Mouse (Mus musculus) stomach, embryonic 14.5 days (tissue): ENCODE measurements around the gene Olfr1341. TPM values are rescaled to one million over a fixed set of nuclear protein-coding genes. Genes with fewer than 3 reads are reported as not detected.

Experiments used
- ATAC-seq: fragments of 200-750 bp; cut with Nextera tagmentation; 2 replicates; pipeline ENCODE4 v1.8.0; 2017; ENCODE audit warnings: low read depth, moderate TSS enrichment; ENCODE audit not compliant: insufficient number of reproducible peaks, insufficient read depth, low FRiP score
- H3K27ac ChIP-seq: fragments of 300-500 bp; sonication (generic); 2 replicates; pipeline ENCODE4 v1.5.1; 2014; ENCODE audit warnings: mild to moderate bottlenecking, low read length, moderate library complexity, mixed read lengths
- H3K27me3 ChIP-seq: fragments of 300-500 bp; sonication (generic); 2 replicates; pipeline ENCODE4 v1.6.1; 2014; ENCODE audit warnings: low read length, control low read depth, mixed read lengths; ENCODE audit not compliant: control insufficient read depth, insufficient read depth
- H3K36me3 ChIP-seq: fragments of 300-500 bp; sonication (generic); 2 replicates; pipeline ENCODE4 v1.6.1; 2014; ENCODE audit warnings: mild to moderate bottlenecking, control low read depth, low read length, moderate library complexity, mixed read lengths; ENCODE audit not compliant: control insufficient read depth, insufficient read depth
- H3K4me1 ChIP-seq: fragments of 300-500 bp; sonication (generic); 2 replicates; pipeline ENCODE4 v1.6.1; 2014; ENCODE audit warnings: low read length, control low read depth, mixed read lengths; ENCODE audit not compliant: control insufficient read depth, insufficient read depth
- H3K4me2 ChIP-seq: fragments of 300-500 bp; sonication (generic); replicated peaks from 2 replicates; pipeline ENCODE4 v1.6.1; 2014; ENCODE audit warnings: low read depth, low read length, control low read depth
- H3K4me3 ChIP-seq: fragments of 300-500 bp; sonication (generic); 2 replicates; pipeline ENCODE4 v1.5.1; 2014; ENCODE audit warnings: low read depth, low read length, control low read depth
- H3K9ac ChIP-seq: fragments of 300-500 bp; sonication (generic); replicated peaks from 2 replicates; pipeline ENCODE4 v1.6.1; 2014; ENCODE audit warnings: low read depth, mild to moderate bottlenecking, control low read depth, low read length, moderate library complexity, mixed read lengths
- H3K9me3 ChIP-seq: fragments of 300-500 bp; sonication (generic); 2 replicates; pipeline ENCODE4 v1.6.1; 2016; ENCODE audit warnings: low read depth, low read length, control low read depth; ENCODE audit not compliant: control insufficient read depth
- WGBS: fragments of 180-500 bp; shearing (Covaris S2); extraction: QIAGEN DNeasy Blood & Tissue Kit; methylation state at CpG from one replicate; pipeline ENCODE4 v1.1.7; 2014; 5-methylcytosine and 5-hydroxymethylcytosine counted together
- polyA plus RNA-seq: library from polyadenylated mRNA; unstranded; fragments of >200 nt; fragmentation: Nextera tagmentation; extraction: Ambion mirVana; gene quantifications from 2 replicates; pipeline ENCODE4 v1.2.1, GENCODE M21; 2014

The Olfr1341 gene
- not detected in 2 replicates for polyA plus RNA-seq

DNA sequence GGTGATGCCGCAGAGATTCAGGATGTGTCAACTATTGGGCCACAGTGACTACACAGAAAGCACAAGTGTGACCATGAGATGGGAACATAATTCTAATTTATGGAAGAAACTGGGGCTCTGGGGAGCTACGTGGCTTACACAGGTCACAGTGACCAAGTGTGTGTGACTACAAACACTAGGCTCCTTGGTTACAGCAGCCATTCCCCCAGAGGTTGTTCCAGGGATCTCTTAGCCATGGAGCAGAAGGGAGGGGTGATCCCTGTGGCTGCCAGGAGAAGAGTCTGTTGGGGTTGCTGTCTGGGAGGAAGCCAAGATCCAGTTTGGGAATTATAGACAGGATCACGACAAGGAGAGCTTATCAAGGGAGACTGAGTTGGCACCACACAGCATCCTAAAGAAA lies at the start of gene Olfr1341:
Gene Olfr1341 (plus strand): TSS at position 301 of the 400 bp plus-strand sequence.
- Histone ChIP-seq H3K9me3 (no peaks in the 10 kb centered on the region), H3K27ac (no peak within 1 kb of the TSS), H3K4me2 (no peak within 1 kb of the TSS), H3K27me3 (no peaks in the 10 kb centered on the region), H3K9ac (no peak within 1 kb of the TSS), H3K36me3 (no peaks in the 10 kb centered on the region), H3K4me1 (no peaks in the 10 kb centered on the region), H3K4me3 (no peak within 1 kb of the TSS)
- WGBS = 83% methylated on average over 3 of the region's 3 CpGs
- no peak for ATAC-seq

DNA sequence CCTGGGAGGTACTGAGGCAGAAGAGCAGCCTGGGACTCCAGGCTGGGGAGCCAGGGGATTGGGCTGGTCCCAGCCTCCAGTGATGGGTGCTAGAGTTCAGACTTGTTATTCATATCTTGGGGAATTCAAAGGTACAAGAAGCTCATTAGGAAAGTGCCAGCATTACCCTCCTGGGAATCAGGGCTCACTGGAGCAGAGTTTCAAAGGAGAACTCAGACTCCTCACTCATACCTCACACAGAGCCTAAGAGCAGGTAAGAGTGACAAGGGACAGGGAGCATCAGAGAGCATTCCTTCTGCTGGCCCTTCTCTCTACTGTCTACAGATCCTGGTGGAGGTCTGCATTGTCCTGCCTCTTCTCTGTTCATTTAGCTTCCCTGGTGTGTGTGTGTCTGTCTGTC lies 44.7 kb upstream of the Olfr1341 start, which contains the start of gene Olfr62:
Gene Olfr62 (plus strand): TSS at position 301 of the 400 bp plus-strand sequence.
- no peak for ATAC-seq
- H3K36me3 ChIP-seq = no peaks in the 10 kb centered on the region
- H3K9me3 ChIP-seq = no peaks in the 10 kb centered on the region

DNA sequence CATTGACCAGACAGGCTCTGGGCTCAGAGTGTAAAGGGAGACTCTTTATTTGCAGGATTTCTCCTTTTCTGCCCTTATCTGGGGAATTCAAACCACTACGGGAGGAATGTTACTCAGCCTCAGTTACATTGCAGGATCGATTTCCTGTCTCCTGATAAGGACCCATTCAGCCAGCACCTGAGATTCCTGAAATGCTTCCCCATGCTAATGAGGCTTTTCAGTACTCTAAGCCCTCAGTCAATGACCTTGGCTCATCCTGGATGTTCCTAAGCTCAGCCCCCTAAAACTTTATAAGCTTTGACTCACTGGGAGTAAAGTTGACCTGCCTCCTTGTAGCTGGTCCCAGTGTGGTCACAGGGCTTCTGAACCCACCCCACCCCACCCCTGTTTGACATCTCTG lies 16.2 kb upstream of the Olfr1341 start:
- no peak overlapping the region for H3K4me2 ChIP-seq
- no peak overlapping the region for H3K9ac ChIP-seq
- no peak overlapping the region for H3K4me3 ChIP-seq
- no peaks in the 10 kb centered on the region for H3K4me1 ChIP-seq
- no peak overlapping the region for H3K27ac ChIP-seq
- no peaks in the 10 kb centered on the region for H3K27me3 ChIP-seq
- H3K9me3 ChIP-seq = no peaks in the 10 kb centered on the region
- H3K36me3 ChIP-seq = no peaks in the 10 kb centered on the region
- WGBS = 24% methylated on average over 2 of the region's 2 CpGs
- no peak for ATAC-seq

More for the DNA sequence above, 44.7 kb upstream of the Olfr1341 start, which contains the start of gene Olfr62:
- Histone ChIP-seq H3K9ac (no peak within 1 kb of the TSS), H3K27ac (no peak within 1 kb of the TSS), H3K4me1 (no peaks in the 10 kb centered on the region), H3K27me3 (no peaks in the 10 kb centered on the region), H3K4me3 (no peak within 1 kb of the TSS), H3K4me2 (no peak within 1 kb of the TSS)

DNA sequence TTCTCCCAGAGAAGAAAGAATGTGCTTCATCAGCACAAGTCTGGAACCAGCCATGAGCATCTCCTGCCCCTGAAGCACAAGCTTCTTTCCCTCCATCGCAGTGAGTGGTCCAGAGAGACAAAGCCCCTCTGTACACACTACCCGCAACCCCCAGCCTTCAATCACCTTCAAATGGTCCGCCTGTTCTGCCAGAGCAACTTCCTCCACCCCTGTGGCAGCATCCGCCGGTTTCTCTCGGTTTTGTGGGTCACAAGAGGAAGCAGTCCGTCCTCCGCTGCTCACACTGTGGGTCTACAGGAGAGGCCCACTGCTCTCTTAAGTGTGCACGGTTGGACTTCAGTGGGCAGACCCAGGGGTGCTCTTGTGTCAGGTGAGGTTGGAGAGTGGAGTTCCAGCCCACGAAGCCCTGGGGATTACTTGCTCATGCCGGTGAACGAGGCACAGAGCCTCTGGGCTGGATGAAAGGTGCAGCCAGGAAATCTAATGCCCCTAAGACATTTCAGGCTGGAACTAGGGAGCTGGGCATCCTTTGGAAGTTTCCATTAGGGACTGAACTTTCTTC lies 10.8 kb upstream of the Olfr1341 start, which contains the start of gene Olfr1342:
Gene Olfr1342 (minus strand): TSS at position 345 of the 562 bp plus-strand sequence.
- no peaks in the 10 kb centered on the region for H3K4me1 ChIP-seq
- H3K27me3 ChIP-seq = no peaks in the 10 kb centered on the region
- H3K9me3 ChIP-seq = no peaks in the 10 kb centered on the region
- 60% methylated on average over 12 of the region's 12 CpGs for WGBS
- no peaks in the 10 kb centered on the region for H3K36me3 ChIP-seq
- H3K4me2 ChIP-seq = no peak within 1 kb of the TSS
- H3K4me3 ChIP-seq = no peak within 1 kb of the TSS
- ATAC-seq = no peak
- no peak within 1 kb of the TSS for H3K9ac ChIP-seq
- no peak within 1 kb of the TSS for H3K27ac ChIP-seq

GRCm38 (mm10) chr4:118693812-118694211 lies 9.5 kb upstream of the Olfr1341 start:
- no peak for ATAC-seq
- H3K4me3 ChIP-seq = no peak overlapping the region
- no peak overlapping the region for H3K9ac ChIP-seq
- H3K27me3 ChIP-seq = no peaks in the 10 kb centered on the region
- no peaks in the 10 kb centered on the region for H3K9me3 ChIP-seq
- 35% methylated on average over 2 of the region's 2 CpGs for WGBS
- H3K4me2 ChIP-seq = no peak overlapping the region
- H3K27ac ChIP-seq = no peak overlapping the region
- no peaks in the 10 kb centered on the region for H3K4me1 ChIP-seq
- H3K36me3 ChIP-seq = no peaks in the 10 kb centered on the region

DNA sequence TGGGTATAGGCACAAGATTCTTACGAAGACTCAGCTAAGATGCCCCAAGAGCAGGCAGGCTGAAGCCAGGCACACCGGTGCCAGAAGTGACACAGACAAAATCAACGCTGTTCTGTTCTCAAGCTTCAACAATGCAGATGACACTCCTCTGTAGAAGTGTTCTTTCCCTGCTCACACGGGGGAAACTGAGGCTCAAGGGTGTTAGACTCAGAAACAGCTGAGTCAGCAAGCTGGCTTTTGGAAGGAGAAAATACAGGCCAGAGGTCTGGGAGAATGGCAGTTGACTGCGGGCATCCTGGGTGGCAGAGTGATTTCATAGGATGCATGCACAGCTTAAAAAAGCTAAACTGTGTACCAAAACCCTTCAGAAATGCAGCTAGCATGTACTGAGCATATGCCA lies 4.8 kb downstream of the Olfr1341 start:
- no peak overlapping the region for H3K4me2 ChIP-seq
- H3K27ac ChIP-seq = no peak overlapping the region
- H3K4me3 ChIP-seq = no peak overlapping the region
- no peaks in the 10 kb centered on the region for H3K9me3 ChIP-seq
- H3K9ac ChIP-seq = no peak overlapping the region
- no peaks in the 10 kb centered on the region for H3K27me3 ChIP-seq
- WGBS = 82% methylated on average over 5 of the region's 5 CpGs
- ATAC-seq = no peak
- H3K4me1 ChIP-seq = no peaks in the 10 kb centered on the region
- H3K36me3 ChIP-seq = no peaks in the 10 kb centered on the region

DNA sequence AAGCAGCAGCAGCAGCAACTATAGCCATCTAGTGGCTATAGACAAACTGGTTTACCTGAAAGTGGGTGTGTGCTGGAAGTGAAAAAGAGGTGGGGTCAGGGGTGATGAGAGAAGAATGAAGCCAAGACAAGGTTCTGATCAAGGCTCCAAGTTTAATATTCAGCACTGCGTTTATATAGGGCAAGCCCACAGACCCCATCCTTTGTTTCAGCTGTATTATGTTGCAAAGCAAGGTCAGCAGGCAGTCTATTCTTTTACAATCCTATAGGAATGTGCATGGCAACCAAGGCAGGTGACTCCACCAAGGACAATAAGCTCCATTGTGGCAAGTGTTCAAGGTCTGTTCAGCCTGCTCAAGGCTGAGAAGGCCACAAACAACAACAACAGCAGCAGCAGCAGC lies 8.3 kb downstream of the Olfr1341 start:
- Histone ChIP-seq H3K27me3 (no peaks in the 10 kb centered on the region), H3K27ac (no peak overlapping the region), H3K9me3 (no peaks in the 10 kb centered on the region), H3K4me2 (no peak overlapping the region), H3K9ac (no peak overlapping the region), H3K4me3 (no peak overlapping the region), H3K4me1 (no peaks in the 10 kb centered on the region), H3K36me3 (no peaks in the 10 kb centered on the region)
- no peak for ATAC-seq
- 32% methylated on average over 1 of the region's 1 CpGs for WGBS

DNA sequence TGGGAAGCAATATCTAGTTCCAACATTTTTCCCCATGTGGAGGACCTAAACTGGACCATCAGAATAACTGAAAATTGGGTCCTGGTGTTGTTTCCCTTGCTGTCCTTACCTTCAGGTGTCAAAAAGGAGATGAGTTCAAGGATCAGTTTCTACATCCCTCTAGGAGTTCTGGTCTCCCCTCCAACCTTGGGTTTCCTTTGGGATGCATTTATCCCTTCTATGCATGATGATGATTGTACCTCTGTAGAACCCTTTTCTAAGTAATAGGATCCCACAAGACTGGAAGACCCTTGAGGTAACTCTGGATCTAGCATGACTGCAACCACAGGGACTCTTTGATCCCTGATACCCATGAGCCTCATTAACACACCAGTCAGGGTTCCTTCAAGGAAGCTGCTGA lies 16.5 kb downstream of the Olfr1341 start, which contains the start of gene Olfr1340:
Gene Olfr1340 (plus strand): TSS at position 301 of the 400 bp plus-strand sequence.
- Histone ChIP-seq H3K27me3 (no peaks in the 10 kb centered on the region), H3K9ac (no peak within 1 kb of the TSS), H3K9me3 (no peaks in the 10 kb centered on the region), H3K4me3 (no peak within 1 kb of the TSS), H3K27ac (no peak within 1 kb of the TSS), H3K4me2 (no peak within 1 kb of the TSS), H3K36me3 (no peaks in the 10 kb centered on the region), H3K4me1 (no peaks in the 10 kb centered on the region)
- ATAC-seq = no peak
